In genomic region chr7:79860811-79861210, GRCm38 (mm10) we compare ENCODE assay signal across 13 mouse cellular contexts. TPM values are rescaled to one million over a fixed set of nuclear protein-coding genes. Genes with fewer than 3 reads are reported as not detected.
A peak's percentile ranks its signal among the peaks of the same experiment; 100 is the strongest.
DNase-seq lines count a peak whose midpoint lies in the region; ATAC-seq and TF ChIP-seq lines count a peak whose summit lies in the region.
"Had no signal": no experiment of that assay in that cellular context is flagged by ENCODE, and none has a peak within 500 bp of the region (broad histone marks: within the 10 kb centered on the region; RNA-seq: fewer than 3 reads in every experiment).

TSS of gene Anpep (minus strand) at chr7:79861059.

- H3K79me2 ChIP-seq in myocyte (ENCODE audit: control insufficient read depth, insufficient read depth) = no peaks in the 10 kb centered on the region

- no peaks in the 10 kb centered on the region for H3K9me3 ChIP-seq in embryonic facial prominence, embryonic 14.5 days (ENCODE audit: control insufficient read depth, low read length)
- H3K9me3 ChIP-seq in embryonic facial prominence, embryonic 10.5 days = no peaks in the 10 kb centered on the region
- no peaks in the 10 kb centered on the region for H3K9me3 ChIP-seq in intestine, embryonic 16.5 days (ENCODE audit: control insufficient read depth, low read length)
- H3K9me3 ChIP-seq: forebrain, embryonic 15.5 days; hindbrain, embryonic 10.5 days had no signal

- no peak for ATAC-seq in embryonic facial prominence, embryonic 14.5 days (ENCODE audit: low read depth)
- peak; percentile 57 for ATAC-seq in intestine, embryonic 16.5 days
- ATAC-seq: forebrain, embryonic 15.5 days had no signal

- no peak for TF ChIP-seq POLR2A in lung, adult 2 months (IDR thresholded peaks at IDR 0.05; ENCODE audit: borderline replicate concordance, extremely low read depth, low read depth, low read length)
- no peak for TF ChIP-seq POLR2A in myocyte (IDR thresholded peaks at IDR 0.05; ENCODE audit: insufficient read length, low read depth)

- DNase-seq in embryonic facial prominence, embryonic 14.5 days (ENCODE audit: low spot score) = no peak
- no peak for DNase-seq in embryonic facial prominence, embryonic 10.5 days (ENCODE audit: low spot score)
- DNase-seq in lung, adult 2 months = no peak
- no peak for DNase-seq in lung, postnatal 10 days
- no peak for DNase-seq in right cerebral cortex, postnatal 4 days
- DNase-seq in left cerebral cortex, postnatal 4 days = no peak
- DNase-seq: B cell, adult 2 months; lung, postnatal 36 days; retina, postnatal 1 day had no signal

- WGBS in embryonic facial prominence, embryonic 14.5 days = 61% methylated on average over 9 of the region's 9 CpGs
- 76% methylated on average over 9 of the region's 9 CpGs for WGBS in embryonic facial prominence, embryonic 10.5 days
- WGBS in lung, adult 2 months = 72% methylated on average over 9 of the region's 9 CpGs
- WGBS in intestine, embryonic 16.5 days = 67% methylated on average over 9 of the region's 9 CpGs

- peaks cover 12% of the 10 kb centered on the region for H3K4me1 ChIP-seq in embryonic facial prominence, embryonic 14.5 days (ENCODE audit: control insufficient read depth, insufficient read depth, low read length)
- H3K4me1 ChIP-seq in embryonic facial prominence, embryonic 10.5 days = peaks cover 32% of the 10 kb centered on the region
- H3K4me1 ChIP-seq in lung, adult 2 months (ENCODE audit: control insufficient read depth, insufficient read depth, low read length) = no peaks in the 10 kb centered on the region
- peaks cover 8% of the 10 kb centered on the region for H3K4me1 ChIP-seq in intestine, embryonic 16.5 days (ENCODE audit: control insufficient read depth, insufficient read depth, low read length)
- H3K4me1 ChIP-seq: forebrain, embryonic 15.5 days had no signal

- no peak within 1 kb of the TSS for H3K4me2 ChIP-seq in embryonic facial prominence, embryonic 14.5 days (ENCODE audit: low read depth, low read length)
- no peak within 1 kb of the TSS for H3K4me2 ChIP-seq in intestine, embryonic 16.5 days (ENCODE audit: low read depth, low read length)
- no peak within 1 kb of the TSS for H3K4me2 ChIP-seq in myocyte (ENCODE audit: low read depth)
- H3K4me2 ChIP-seq: forebrain, embryonic 15.5 days had no signal

- no peak within 1 kb of the TSS for H3K4me3 ChIP-seq in embryonic facial prominence, embryonic 14.5 days (ENCODE audit: low read depth, low read length)
- no peak within 1 kb of the TSS for H3K4me3 ChIP-seq in embryonic facial prominence, embryonic 10.5 days
- no peak within 1 kb of the TSS for H3K4me3 ChIP-seq in lung, adult 2 months (replicated peaks; ENCODE audit: extremely low read depth, low read depth, low read length)
- H3K4me3 ChIP-seq in intestine, embryonic 16.5 days (ENCODE audit: low read length) = no peak within 1 kb of the TSS
- H3K4me3 ChIP-seq in myocyte = no peak within 1 kb of the TSS
- H3K4me3 ChIP-seq: forebrain, embryonic 15.5 days; hindbrain, embryonic 10.5 days had no signal

- intact Hi-C loops in left cerebral cortex, postnatal 4 days (cut with DNase I) = no loop called here

- TF ChIP-seq CTCF in lung, adult 2 months (IDR thresholded peaks at IDR 0.05; ENCODE audit: insufficient read depth, low read length) = no peak

- no peaks in the 10 kb centered on the region for H3K27me3 ChIP-seq in embryonic facial prominence, embryonic 14.5 days (replicated peaks; ENCODE audit: control insufficient read depth, insufficient read depth, low read length)
- no peaks in the 10 kb centered on the region for H3K27me3 ChIP-seq in embryonic facial prominence, embryonic 10.5 days (replicated peaks; ENCODE audit: low read depth, poor library complexity, severe bottlenecking)
- H3K27me3 ChIP-seq in intestine, embryonic 16.5 days (replicated peaks; ENCODE audit: control insufficient read depth, insufficient read depth, low read length) = no peaks in the 10 kb centered on the region
- H3K27me3 ChIP-seq in myocyte (ENCODE audit: control insufficient read depth, insufficient read depth, insufficient read length) = no peaks in the 10 kb centered on the region
- H3K27me3 ChIP-seq: forebrain, embryonic 15.5 days had no signal

- H3K9ac ChIP-seq in embryonic facial prominence, embryonic 14.5 days (ENCODE audit: low read depth, low read length) = no peak within 1 kb of the TSS
- H3K9ac ChIP-seq in intestine, embryonic 16.5 days (ENCODE audit: low read depth, low read length) = no peak within 1 kb of the TSS
- H3K9ac ChIP-seq: forebrain, embryonic 15.5 days had no signal

- no peak within 1 kb of the TSS for H3K27ac ChIP-seq in embryonic facial prominence, embryonic 14.5 days (replicated peaks; ENCODE audit: low read depth, low read length)
- no peak within 1 kb of the TSS for H3K27ac ChIP-seq in embryonic facial prominence, embryonic 10.5 days (replicated peaks)
- no peak within 1 kb of the TSS for H3K27ac ChIP-seq in intestine, embryonic 16.5 days (ENCODE audit: low read length)
- H3K27ac ChIP-seq: forebrain, embryonic 15.5 days; hindbrain, embryonic 10.5 days had no signal

- no peaks in the 10 kb centered on the region for H3K36me3 ChIP-seq in embryonic facial prominence, embryonic 14.5 days (ENCODE audit: control insufficient read depth, insufficient read depth, low read length)
- no peaks in the 10 kb centered on the region for H3K36me3 ChIP-seq in embryonic facial prominence, embryonic 10.5 days (replicated peaks)
- no peaks in the 10 kb centered on the region for H3K36me3 ChIP-seq in intestine, embryonic 16.5 days (ENCODE audit: control insufficient read depth, insufficient read depth, low read length)
- H3K36me3 ChIP-seq in myocyte (ENCODE audit: control insufficient read depth, insufficient read depth) = no peaks in the 10 kb centered on the region
- H3K36me3 ChIP-seq: forebrain, embryonic 15.5 days; hindbrain, embryonic 10.5 days had no signal

- no peak within 1 kb of the TSS for H3ac ChIP-seq in myocyte (ENCODE audit: control insufficient read depth, insufficient read length)

TF ChIP-seq in myocyte, 11 proteins besides CTCF, POLR2A, EP300 and RAD21:
- no peak for TF ChIP-seq MAX (IDR thresholded peaks at IDR 0.05; ENCODE audit: low read depth)
- TF ChIP-seq TCF12 (IDR thresholded peaks at IDR 0.05; ENCODE audit: insufficient read depth, poor library complexity, severe bottlenecking) = no peak
- no peak for TF ChIP-seq E2F4 (IDR thresholded peaks at IDR 0.05; ENCODE audit: insufficient read depth)
- TF ChIP-seq CEBPB (IDR thresholded peaks at IDR 0.05; ENCODE audit: insufficient read depth, poor library complexity, severe bottlenecking) = no peak
- TF ChIP-seq TCF3 (IDR thresholded peaks at IDR 0.05; ENCODE audit: insufficient read length, low read depth) = no peak
- TF ChIP-seq USF1 (IDR thresholded peaks at IDR 0.05; ENCODE audit: low read depth) = no peak
- no peak for TF ChIP-seq POLR2AphosphoS2 (IDR thresholded peaks at IDR 0.05; ENCODE audit: insufficient read length, low read depth)
- TF ChIP-seq SRF (IDR thresholded peaks at IDR 0.05; ENCODE audit: control insufficient read depth, insufficient read length, low read depth) = no peak
- TF ChIP-seq MYOD1 (IDR thresholded peaks at IDR 0.05; ENCODE audit: control insufficient read depth in 1 of 3, insufficient read length in 2 of 3, low read depth in 2 of 3) = no peak
- no peak for TF ChIP-seq MYOG (IDR thresholded peaks at IDR 0.05; ENCODE audit: control insufficient read depth in 1 of 3, insufficient read depth in 1 of 3, insufficient read length in 2 of 3, low read depth in 2 of 3)
- no peak for TF ChIP-seq REST (IDR thresholded peaks at IDR 0.05; ENCODE audit: insufficient read depth, insufficient read length)

RNA-seq across cellular contexts. Expression of gene Anpep, which starts in this region (rescaled TPM):
- 20.8 and 30.5 TPM in 2 replicates for polyA plus RNA-seq in embryonic facial prominence, embryonic 14.5 days (2014; fragmentation: Nextera tagmentation; extraction: Ambion mirVana)
- 5.4 and 6.9 TPM in 2 replicates for polyA plus RNA-seq in embryonic facial prominence, embryonic 10.5 days (2016; fragmentation: Nextera tagmentation; extraction: Ambion mirVana)
- 72.8 and 80.7 TPM in 2 replicates for polyA plus RNA-seq in lung, adult 2 months (2012; rRNA removed)
- polyA plus RNA-seq in intestine, embryonic 16.5 days (2015; fragmentation: Nextera tagmentation; extraction: Ambion mirVana) = 248 and 311 TPM in 2 replicates
- 12.1 TPM for polyA plus RNA-seq in myocyte (2012; fragmentation: generic; extraction: Trizol)
- 1 to 10 TPM; 7.4 to 8.4 TPM for total RNA-seq in left cerebral cortex, postnatal 4 days (2021)
